Mouse (Mus musculus) C2C12 (cell line): Measurements from ENCODE around the gene Wrap73. TPM values are rescaled to one million over a fixed set of nuclear protein-coding genes. Genes with fewer than 3 reads are reported as not detected.

ENCODE experiments used
- H3K27me3 ChIP-seq: one replicate; pipeline ENCODE4 v1.6.1; 2011; ENCODE audit not compliant: control insufficient read depth, insufficient read depth, insufficient read length
- H3K36me3 ChIP-seq: one replicate; pipeline ENCODE4 v1.6.1; 2011; ENCODE audit not compliant: control insufficient read depth, insufficient read depth
- H3K4me3 ChIP-seq: one replicate; pipeline ENCODE4 v1.5.1; 2011; ENCODE audit warnings: mild to moderate bottlenecking, control low read depth; ENCODE audit not compliant: poor library complexity, insufficient read depth, severe bottlenecking
- H3K79me2 ChIP-seq: one replicate; pipeline ENCODE4 v1.6.1; 2011; ENCODE audit not compliant: control insufficient read depth, insufficient read depth
- H3K79me3 ChIP-seq: one replicate; pipeline ENCODE4 v1.6.1; 2011; ENCODE audit warnings: low read depth, control low read depth
- H3ac ChIP-seq: one replicate; pipeline ENCODE3; 2011; ENCODE audit warnings: low read depth; ENCODE audit not compliant: control insufficient read depth, insufficient read length
- CEBPB ChIP-seq: IDR thresholded peaks from one replicate; pipeline ENCODE4 v1.6.1; 2011; ENCODE audit warnings: low read depth, mild to moderate bottlenecking, control low read depth, moderate library complexity
- CTCF ChIP-seq: IDR thresholded peaks from one replicate; pipeline ENCODE4 v1.5.1; 2011; ENCODE audit not compliant: control insufficient read depth, insufficient read depth, insufficient read length
- FOSL1 ChIP-seq: IDR thresholded peaks from one replicate; pipeline ENCODE4 v1.8.0; 2011; ENCODE audit warnings: mild to moderate bottlenecking, low read length; ENCODE audit not compliant: poor library complexity, insufficient read depth, severe bottlenecking
- MAX ChIP-seq: IDR thresholded peaks from one replicate; pipeline ENCODE4 v1.6.1; 2011; ENCODE audit warnings: mild to moderate bottlenecking, control low read depth
- MYOD1 ChIP-seq: IDR thresholded peaks from one replicate; pipeline ENCODE4 v1.6.1; 2011; ENCODE audit warnings: low read depth; ENCODE audit not compliant: control insufficient read depth, insufficient read length
- MYOG ChIP-seq: IDR thresholded peaks from one replicate; pipeline ENCODE4 v1.6.1; 2011; ENCODE audit not compliant: control insufficient read depth, insufficient read length; ENCODE audit errors: extremely low read depth
- USF1 ChIP-seq: IDR thresholded peaks from one replicate; pipeline ENCODE4 v1.6.1; 2011; ENCODE audit warnings: low read depth, mild to moderate bottlenecking, control low read depth, moderate library complexity
- polyA plus RNA-seq: library from polyadenylated mRNA; unstranded; fragments of >200 nt; fragmentation: generic; extraction: Trizol; gene quantifications from one replicate; pipeline ENCODE4 v1.2.1, GENCODE M21; 2012; ENCODE audit warnings: missing spikeins

Wrap73 gene
- polyA plus RNA-seq, 1 experiment = 21.7 TPM

- TF ChIP-seq FOSL1 (no peak), CTCF (no peak), MYOG (no peak), MYOD1 (no peak), USF1 (no peak), CEBPB (no peak), MAX (no peak)
- Histone ChIP-seq H3K79me3 (no peaks in the 10 kb centered on the region), H3K4me3 (no peak overlapping the region), H3K79me2 (no peaks in the 10 kb centered on the region), H3K36me3 (no peaks in the 10 kb centered on the region), H3ac (no peak overlapping the region), H3K27me3 (peaks cover 11% of the 10 kb centered on the region)
Measured at GRCm38 (mm10) chr4:154127273-154127672, 14.9 kb upstream of the Wrap73 start.

GRCm38 (mm10) chr4:154129950-154130349 is 12.2 kb upstream of the Wrap73 start:
- TF ChIP-seq USF1 = no peak
- TF ChIP-seq FOSL1 = no peak
- no peak for TF ChIP-seq MAX
- Histone ChIP-seq H3K79me2 (no peaks in the 10 kb centered on the region), H3K4me3 (no peak overlapping the region), H3ac (no peak overlapping the region), H3K27me3 (peaks cover 25% of the 10 kb centered on the region), H3K36me3 (no peaks in the 10 kb centered on the region), H3K79me3 (no peaks in the 10 kb centered on the region)

DNA sequence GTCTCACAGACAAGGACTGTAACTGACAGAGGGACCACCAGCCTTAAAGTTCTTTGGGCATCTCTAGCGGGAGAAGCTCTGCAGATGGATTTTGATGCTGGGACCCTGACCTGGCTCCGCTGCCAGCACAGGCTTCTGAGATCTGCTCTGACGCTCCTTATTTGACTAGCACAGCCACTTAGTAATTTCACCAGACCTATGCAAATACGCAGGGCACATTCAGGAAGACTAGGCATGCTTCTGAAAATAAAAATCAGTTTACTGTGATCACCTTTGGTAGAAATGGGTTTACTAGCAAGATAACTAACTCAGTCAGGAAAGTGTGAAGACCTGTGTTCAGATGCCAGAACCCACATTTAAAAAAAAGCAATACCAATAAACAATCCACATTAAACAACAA is 10.3 kb upstream of the Wrap73 start:
- no peaks in the 10 kb centered on the region for H3K79me2 ChIP-seq
- no peaks in the 10 kb centered on the region for H3K79me3 ChIP-seq
- H3ac ChIP-seq = no peak overlapping the region
- TF ChIP-seq MYOD1 (no peak), CTCF (no peak), MAX (no peak), FOSL1 (no peak), CEBPB (no peak), USF1 (no peak), MYOG (no peak)
- H3K36me3 ChIP-seq = no peaks in the 10 kb centered on the region
- peaks cover 31% of the 10 kb centered on the region for H3K27me3 ChIP-seq
- no peak overlapping the region for H3K4me3 ChIP-seq

- no peak overlapping the region for H3K4me3 ChIP-seq
- H3K79me2 ChIP-seq = no peaks in the 10 kb centered on the region
- no peaks in the 10 kb centered on the region for H3K79me3 ChIP-seq
- H3K27me3 ChIP-seq = peaks cover 53% of the 10 kb centered on the region
- TF ChIP-seq CTCF = no peak
- no peak for TF ChIP-seq MYOD1
- no peak for TF ChIP-seq MYOG
- TF ChIP-seq USF1 = no peak
- no peak for TF ChIP-seq CEBPB
- TF ChIP-seq FOSL1 = no peak
- TF ChIP-seq MAX = no peak
- no peaks in the 10 kb centered on the region for H3K36me3 ChIP-seq
- H3ac ChIP-seq = no peak overlapping the region
Measured at GRCm38 (mm10) chr4:154134803-154135202, 7.4 kb upstream of the Wrap73 start.

GRCm38 (mm10) chr4:154137139-154137538 is 5.0 kb upstream of the Wrap73 start:
- no peak for TF ChIP-seq MYOG
- no peak for TF ChIP-seq CEBPB
- TF ChIP-seq FOSL1 = no peak
- no peak for TF ChIP-seq CTCF
- TF ChIP-seq MYOD1 = no peak
- Histone ChIP-seq H3K79me2 (no peaks in the 10 kb centered on the region), H3K36me3 (no peaks in the 10 kb centered on the region), H3K4me3 (no peak overlapping the region), H3K79me3 (no peaks in the 10 kb centered on the region), H3K27me3 (peaks cover 63% of the 10 kb centered on the region), H3ac (no peak overlapping the region)

DNA sequence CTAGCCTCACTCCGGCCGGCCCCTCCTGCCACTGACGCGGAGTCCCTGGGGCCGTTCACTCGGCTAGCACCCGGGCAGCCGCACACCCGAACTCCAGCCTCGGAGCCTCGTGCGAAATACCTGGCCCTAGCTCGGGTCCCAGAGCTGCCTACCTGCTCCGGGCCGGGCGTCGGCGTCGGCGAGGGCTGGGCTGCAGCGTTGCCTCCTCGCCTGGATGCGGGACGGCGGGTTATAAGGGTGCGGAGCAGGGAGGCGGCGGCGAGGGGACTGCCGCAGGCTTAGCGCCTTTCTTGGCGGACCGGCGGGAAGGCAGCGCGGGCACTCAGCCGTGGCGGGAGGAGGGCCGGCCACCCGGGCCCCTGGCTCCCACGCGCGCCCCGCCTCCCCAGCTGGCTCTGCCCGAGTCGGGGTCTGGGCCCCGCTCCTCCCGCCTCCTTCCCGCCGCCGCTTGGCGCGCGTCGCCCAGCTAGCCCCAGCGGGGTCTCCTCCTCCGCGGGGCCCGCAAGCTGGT is 2.4 kb upstream of the Wrap73 start:
- Histone ChIP-seq H3K79me2 (peaks cover 19% of the 10 kb centered on the region), H3K79me3 (peaks cover 2% of the 10 kb centered on the region), H3K4me3 (no peak overlapping the region), H3K27me3 (peaks cover 50% of the 10 kb centered on the region), H3ac (peak overlapping the region; percentile 8), H3K36me3 (no peaks in the 10 kb centered on the region)
- TF ChIP-seq FOSL1 (no peak), CEBPB (no peak), CTCF (no peak), MYOG (no peak), MAX (no peak), MYOD1 (no peak), USF1 (no peak)
